Mouse (Mus musculus) G1E-ER4 (cell line): ENCODE measurements around the gene Isx. TPM values are rescaled to one million over a fixed set of nuclear protein-coding genes. Genes with fewer than 3 reads are reported as not detected.

Experiments used
- GATA1 ChIP-seq: IDR thresholded peaks from one replicate; pipeline ENCODE4 v1.8.0; 2012; ENCODE audit warnings: low read length, inconsistent platforms
- polyA plus RNA-seq: library from polyadenylated mRNA; stranded (reverse); fragments of >175 nt; gene quantifications from 2 replicates; pipeline ENCODE4 v1.2.3, GENCODE M21; 2012

Gene Isx
- polyA plus RNA-seq, 1 experiment = not detected

- TF ChIP-seq GATA1 = no peak
These were observed 69.1 kb downstream of the Isx start for GRCm38 (mm10) chr8:74942056-74942455.

Other genes with a start within 250 kb of the Isx start
- gene Hmgxb4, start 120.2 kb downstream of the Isx start, polyA plus RNA-seq = 11.3 and 15.9 TPM in 2 replicates
- gene Tom1, start 160.5 kb downstream of the Isx start, polyA plus RNA-seq = 18.1 and 19.4 TPM in 2 replicates
- 9.0 and 10.0 TPM in 2 replicates for gene Hmox1, start 220.4 kb downstream of the Isx start, polyA plus RNA-seq
- gene Mcm5, start 236.4 kb downstream of the Isx start, polyA plus RNA-seq = 128 and 131 TPM in 2 replicates